Comparison of ENCODE assay signal across 9 mouse cellular contexts in genomic region chr7:46034991-46035390, GRCm38 (mm10). TPM values are rescaled to one million over a fixed set of nuclear protein-coding genes. Genes with fewer than 3 reads are reported as not detected.
DNase-seq lines count a peak whose midpoint lies in the region; ATAC-seq and TF ChIP-seq lines count a peak whose summit lies in the region.
"Had no signal": no experiment of that assay in that cellular context is flagged by ENCODE, and none has a peak within 500 bp of the region (broad histone marks: within the 10 kb centered on the region; RNA-seq: fewer than 3 reads in every experiment).

No protein-coding gene starts in this region.

- intact Hi-C loops in heart, postnatal 25 days (cut with DNase I): loop anchor here (10.0 kb wide), 1 partner anchor 680 kb away; the partner anchor contains the start of genes Saa3 and Saal1

- no peak for TF ChIP-seq CTCF in heart, postnatal 0 days (IDR thresholded peaks at IDR 0.05; ENCODE audit: low read depth)

- no peak for ATAC-seq in heart, postnatal 0 days (ENCODE audit: insufficient read depth, low read depth)

- H3K27me3 ChIP-seq in heart, postnatal 0 days (ENCODE audit: control insufficient read depth, insufficient read depth, low read length): no peaks in the 10 kb centered on the region
- H3K27me3 ChIP-seq in forebrain, embryonic 10.5 days (ENCODE audit: poor library complexity, severe bottlenecking): no peaks in the 10 kb centered on the region; the same call in 1 of the 2 replicates
- H3K27me3 ChIP-seq in limb, embryonic 10.5 days (ENCODE audit: low read depth, poor library complexity, severe bottlenecking): peaks cover 10% of the 10 kb centered on the region; the same call in 1 of the 2 replicates

- no peak for DNase-seq in heart, postnatal 0 days (ENCODE audit: low spot score)
- no peak for DNase-seq in heart, postnatal 25 days (ENCODE audit: low spot score)
- no peak for DNase-seq in forebrain, embryonic 10.5 days (ENCODE audit: extremely low spot score, low spot score)
- no peak for DNase-seq in limb, embryonic 10.5 days (ENCODE audit: low spot score)
- DNase-seq in naive thymus-derived CD4-positive, alpha-beta T cell, adult 2 months (ENCODE audit: low read depth): peak; percentile 12
- no peak for DNase-seq in spleen, postnatal 4 days (ENCODE audit: low spot score in 2 of 2)
- no peak for DNase-seq in cerebellum, adult 9-10 months
- no peak for DNase-seq in kidney, adult 8-10 months
- DNase-seq: gastrocnemius, postnatal 36 days had no signal

- H3K36me3 ChIP-seq in heart, postnatal 0 days (replicated peaks; ENCODE audit: control insufficient read depth, insufficient read depth, low read length): 0 out of 2 replicates have a peak, but pooled peaks cover 15% of the 10 kb centered on the region
- peaks cover 26% of the 10 kb centered on the region for H3K36me3 ChIP-seq in forebrain, embryonic 10.5 days (replicated peaks)
- H3K36me3 ChIP-seq in limb, embryonic 10.5 days: peaks cover 24% of the 10 kb centered on the region

- WGBS in heart, postnatal 0 days: 72% methylated on average over 2 of the region's 2 CpGs
- 82% methylated on average over 2 of the region's 2 CpGs for WGBS in forebrain, embryonic 10.5 days
- 82% methylated on average over 2 of the region's 2 CpGs for WGBS in limb, embryonic 10.5 days

- no peak overlapping the region for H3K4me3 ChIP-seq in heart, postnatal 0 days (ENCODE audit: low read depth, low read length)
- peak overlapping the region; percentile 80 for H3K4me3 ChIP-seq in forebrain, embryonic 10.5 days
- H3K4me3 ChIP-seq in limb, embryonic 10.5 days: peak overlapping the region; percentile 92

- H3K4me1 ChIP-seq in heart, postnatal 0 days (ENCODE audit: control insufficient read depth, insufficient read depth): peaks cover 10% of the 10 kb centered on the region
- H3K4me1 ChIP-seq in forebrain, embryonic 10.5 days: peaks cover 44% of the 10 kb centered on the region
- H3K4me1 ChIP-seq in limb, embryonic 10.5 days: peaks cover 24% of the 10 kb centered on the region

- H3K9ac ChIP-seq in heart, postnatal 0 days (replicated peaks; ENCODE audit: low read depth, low read length): peak overlapping the region; percentile 92

- H3K27ac ChIP-seq in heart, postnatal 0 days (ENCODE audit: low read depth): no peak overlapping the region
- no peak overlapping the region for H3K27ac ChIP-seq in forebrain, embryonic 10.5 days
- no peak overlapping the region for H3K27ac ChIP-seq in limb, embryonic 10.5 days

- no peaks in the 10 kb centered on the region for H3K9me3 ChIP-seq in heart, postnatal 0 days (replicated peaks; ENCODE audit: control insufficient read depth, low read length)
- no peaks in the 10 kb centered on the region for H3K9me3 ChIP-seq in forebrain, embryonic 10.5 days
- no peaks in the 10 kb centered on the region for H3K9me3 ChIP-seq in limb, embryonic 10.5 days (replicated peaks)

- TF ChIP-seq EP300 in heart, postnatal 0 days (IDR thresholded peaks at IDR 0.05; ENCODE audit: low read depth): no peak

- H3K4me2 ChIP-seq in heart, postnatal 0 days (ENCODE audit: low read depth, low read length): peak overlapping the region; percentile 98; the same call in 1 of the 2 replicates

RNA-seq across cellular contexts. Expression of gene Nomo1, which starts 1.5 kb away (rescaled TPM):
- 35.7 and 42.3 TPM in 2 replicates for total RNA-seq in heart, postnatal 0 days (2014; rRNA removed; ENCODE audit: low replicate concordance)
- polyA plus RNA-seq in heart, postnatal 0 days (2015; fragmentation: Nextera tagmentation; extraction: Ambion mirVana): 20.9 and 23.6 TPM in 2 replicates
- total RNA-seq in heart, postnatal 25 days (2021): 10 to 100 TPM; 77.4 to 78.0 TPM
- 33.7 and 33.8 TPM in 2 replicates for polyA plus RNA-seq in forebrain, embryonic 10.5 days (2016; fragmentation: Nextera tagmentation; extraction: Ambion mirVana)
- polyA plus RNA-seq in limb, embryonic 10.5 days (2016; fragmentation: Nextera tagmentation; extraction: Ambion mirVana): 27.0 and 29.6 TPM in 2 replicates

RNA-seq across cellular contexts. Expression of gene Abcc6, which starts 4.9 kb away (rescaled TPM):
- total RNA-seq in heart, postnatal 0 days (2014; rRNA removed; ENCODE audit: low replicate concordance): not detected in 2 replicates
- not detected in 2 replicates for polyA plus RNA-seq in heart, postnatal 0 days (2015; fragmentation: Nextera tagmentation; extraction: Ambion mirVana)
- total RNA-seq in heart, postnatal 25 days (2021): not detected
- polyA plus RNA-seq in forebrain, embryonic 10.5 days (2016; fragmentation: Nextera tagmentation; extraction: Ambion mirVana): 0.10 and 0.33 TPM in 2 replicates
- polyA plus RNA-seq in limb, embryonic 10.5 days (2016; fragmentation: Nextera tagmentation; extraction: Ambion mirVana): 0.10 and 0.20 TPM in 2 replicates
- total RNA-seq: gastrocnemius, postnatal 36 days had no signal
